Mouse (Mus musculus) retina, adult 2 months (tissue): Measurements from ENCODE around the gene Mei1.

Experiments
- DNase-seq: peaks from one replicate; pipeline ENCODE4 v3.0.0-alpha.2; 2012; ENCODE audit warnings: low read depth, low spot score

Gene Mei1

GRCm38 (mm10) chr15:82069898-82070297 lies at the start of gene Mei1:
Mei1 (plus strand) TSS chr15:82069996.
- no peak for DNase-seq

GRCm38 (mm10) chr15:82022535-82023088 lies 47.2 kb upstream of the Mei1 start:
- no peak for DNase-seq

GRCm38 (mm10) chr15:82023965-82024635 lies 45.7 kb upstream of the Mei1 start:
- no peak for DNase-seq

GRCm38 (mm10) chr15:82027276-82027675 lies 42.5 kb upstream of the Mei1 start:
- DNase-seq: no peak

DNA sequence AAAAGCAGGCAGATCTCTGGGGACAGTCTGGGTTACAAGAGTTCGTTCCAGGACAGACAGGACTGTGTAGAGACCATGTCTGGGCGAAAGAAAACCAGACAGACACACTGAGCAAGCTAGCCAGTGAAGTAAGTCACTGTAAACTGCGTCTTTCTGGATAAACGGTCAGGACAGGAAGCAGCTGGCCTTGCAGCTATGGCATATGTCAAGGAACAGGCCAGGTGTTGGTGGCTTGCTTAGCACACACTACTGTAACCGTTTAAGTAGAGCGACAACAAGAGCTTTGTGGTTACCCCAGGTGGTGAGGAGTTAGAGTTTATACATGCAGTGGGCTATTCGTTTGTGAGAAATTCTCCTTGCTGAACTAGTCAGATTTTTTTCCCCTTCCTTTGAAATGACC lies 42.1 kb upstream of the Mei1 start:
- no peak for DNase-seq

- no peak for DNase-seq
Measured at GRCm38 (mm10) chr15:82032386-82032785, 37.4 kb upstream of the Mei1 start.

GRCm38 (mm10) chr15:82033762-82034161 lies 36.0 kb upstream of the Mei1 start, which contains the start of gene Desi1:
Desi1 (minus strand) TSS chr15:82033862.
- no peak for DNase-seq

- DNase-seq: no peak
Measured at GRCm38 (mm10) chr15:82035904-82036689, 33.7 kb upstream of the Mei1 start.

- DNase-seq: peak; percentile 23
Measured at GRCm38 (mm10) chr15:82040650-82041049, 29.1 kb upstream of the Mei1 start.

- no peak for DNase-seq
Measured at GRCm38 (mm10) chr15:82044166-82044784, 25.5 kb upstream of the Mei1 start.

DNA sequence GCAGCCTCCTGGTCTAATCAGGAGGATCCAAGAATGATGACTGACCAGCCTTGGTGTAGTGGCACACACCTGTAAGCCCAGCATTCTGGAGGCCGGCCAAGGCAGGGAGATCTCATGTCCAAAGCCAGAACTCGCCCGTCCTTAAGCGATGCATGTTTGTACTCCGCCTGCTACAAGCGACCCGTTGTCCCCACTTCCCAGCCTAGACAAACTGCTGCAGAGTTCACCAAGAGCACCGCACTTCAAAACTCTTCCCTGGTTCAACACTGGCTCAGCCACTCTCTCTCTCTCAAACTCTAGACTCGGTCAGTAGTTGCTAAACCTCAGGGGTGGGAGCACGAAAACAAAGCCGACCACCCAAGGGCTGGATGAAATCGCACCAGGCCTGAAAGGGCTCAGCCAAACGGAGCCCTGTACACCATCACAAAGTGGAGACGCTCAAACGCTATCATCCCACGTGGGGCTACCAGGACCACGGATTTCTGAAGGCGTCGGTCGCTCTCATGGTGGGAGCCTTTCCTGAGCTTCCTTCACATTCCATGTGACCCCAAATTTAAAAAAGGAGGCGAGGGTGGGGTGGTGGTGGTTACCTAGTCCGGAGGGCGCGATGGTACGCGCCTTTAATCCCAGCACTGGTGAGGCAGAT lies 23.4 kb upstream of the Mei1 start:
- DNase-seq: no peak

DNA sequence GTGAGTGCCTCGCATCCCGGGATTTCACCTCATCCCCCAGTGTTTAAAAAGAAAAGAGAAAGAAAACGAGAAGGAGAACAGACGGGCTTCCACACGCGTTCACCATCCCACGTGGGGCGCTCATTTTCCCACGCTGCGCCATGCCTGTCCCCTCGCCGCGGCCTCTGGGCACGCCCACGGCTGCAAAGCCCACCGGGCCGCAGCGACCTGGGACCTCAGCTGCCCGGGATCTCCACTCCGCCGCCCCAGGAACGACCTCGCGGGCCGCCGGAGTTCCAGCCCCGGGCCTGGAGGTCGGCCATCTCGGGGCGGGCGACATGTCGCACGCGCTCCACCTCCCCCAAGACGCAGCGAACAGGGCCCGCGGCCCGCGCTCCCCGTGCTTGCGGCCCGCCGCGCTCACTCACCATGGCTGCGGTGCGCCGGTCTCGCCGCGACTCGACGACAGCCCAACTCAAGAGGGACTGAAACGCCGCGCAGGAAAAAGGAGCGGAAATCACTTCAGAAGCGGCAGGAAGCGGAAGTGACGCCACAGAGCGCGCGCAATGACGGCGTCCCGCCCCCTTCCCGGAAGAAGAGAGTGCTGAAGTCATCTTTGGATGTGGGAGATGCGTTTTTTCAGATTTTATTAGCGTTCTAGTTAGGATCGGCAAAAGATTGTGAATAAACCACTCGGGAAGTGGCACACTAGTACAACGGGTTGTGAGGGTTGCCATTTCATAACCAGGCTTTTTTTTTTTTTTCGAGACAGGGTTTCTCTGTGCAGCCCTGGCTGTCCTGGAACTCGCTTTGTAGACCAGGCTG lies 22.5 kb upstream of the Mei1 start, which contains the start of gene Snu13:
TSS of gene Snu13 (minus strand) at position 519 of the 804 bp plus-strand sequence.
- peak; percentile 72 for DNase-seq

GRCm38 (mm10) chr15:82052544-82052943 lies 17.3 kb upstream of the Mei1 start:
- no peak for DNase-seq

DNA sequence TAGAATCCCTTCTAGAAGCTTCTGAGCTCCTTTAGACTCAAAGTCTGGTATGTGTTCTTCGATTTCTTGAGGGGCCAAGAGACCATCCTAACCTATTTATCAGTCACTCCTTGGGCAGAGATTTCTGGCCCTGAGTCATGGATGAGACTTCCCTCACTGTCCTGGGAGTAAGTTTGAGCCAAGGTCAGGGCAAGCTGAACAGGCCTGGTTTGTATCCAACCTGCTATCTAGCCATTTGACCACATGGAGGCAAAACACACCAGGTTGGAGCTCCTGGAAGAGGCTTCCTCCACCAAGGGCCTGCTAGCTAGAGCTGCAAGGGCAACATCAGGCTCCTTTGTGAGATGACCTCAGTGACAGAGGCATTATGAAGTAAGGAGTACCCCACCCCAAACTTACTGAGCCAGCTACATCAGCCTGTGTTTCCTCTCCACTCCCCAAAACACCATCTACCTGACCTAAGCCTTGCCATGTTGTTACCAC lies 11.0 kb upstream of the Mei1 start, which contains the start of gene 4930407I10Rik:
TSS of gene 4930407I10Rik (plus strand) at position 433 of the 483 bp plus-strand sequence.
- no peak for DNase-seq

DNA sequence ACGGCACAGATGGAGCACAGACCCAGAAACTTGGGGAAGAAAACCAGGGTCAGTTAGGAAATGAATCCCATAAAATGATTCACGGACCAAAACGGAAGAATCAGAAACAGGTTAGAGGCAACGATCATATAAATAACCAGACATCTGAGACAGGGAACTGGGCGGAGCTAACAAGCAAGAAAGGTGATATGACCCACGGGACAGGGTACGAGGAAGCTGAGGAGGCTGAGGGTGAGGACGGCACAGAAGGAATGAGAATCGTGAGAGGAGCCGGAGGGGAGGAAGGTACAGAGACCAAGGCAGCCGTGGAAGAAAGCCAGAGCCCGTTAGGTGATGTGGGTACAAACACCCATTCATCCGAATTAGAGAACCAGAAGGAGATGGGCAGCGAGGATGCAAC lies 5.9 kb upstream of the Mei1 start:
- DNase-seq: no peak

GRCm38 (mm10) chr15:82065511-82065910 lies 4.3 kb upstream of the Mei1 start:
- DNase-seq: peak; percentile 61

DNA sequence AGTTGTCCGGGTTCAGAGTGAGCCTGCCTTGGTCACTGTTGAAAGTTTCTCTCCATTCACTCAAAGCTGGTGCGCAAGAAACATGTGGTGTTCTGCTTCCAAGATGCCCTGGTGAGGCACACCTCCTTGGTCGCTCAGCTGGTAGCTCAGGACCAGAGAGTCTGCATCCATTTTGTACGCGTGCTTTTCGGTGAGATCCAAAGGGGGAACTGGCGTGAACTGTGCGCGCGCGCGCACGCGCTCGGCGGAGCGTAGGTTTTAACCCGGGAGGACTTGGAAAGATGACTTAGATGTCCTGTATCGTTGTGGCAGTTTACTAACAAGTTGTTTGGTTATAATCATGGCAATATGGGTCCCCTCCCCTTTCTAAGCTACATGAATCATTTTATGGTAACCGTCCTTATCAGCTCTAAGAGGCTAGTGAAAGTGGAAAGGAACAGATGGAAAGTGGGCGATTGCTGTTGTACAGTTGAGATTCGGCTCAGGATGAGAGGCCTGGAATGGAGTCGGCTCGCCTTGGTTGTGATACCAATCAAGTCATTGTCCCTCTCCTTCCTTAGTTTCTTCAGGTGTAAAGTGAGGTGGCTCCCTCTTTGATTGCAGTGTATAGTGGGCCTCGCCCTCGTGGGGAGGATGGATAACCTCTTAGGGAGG lies 2.1 kb downstream of the Mei1 start:
- no peak for DNase-seq

DNA sequence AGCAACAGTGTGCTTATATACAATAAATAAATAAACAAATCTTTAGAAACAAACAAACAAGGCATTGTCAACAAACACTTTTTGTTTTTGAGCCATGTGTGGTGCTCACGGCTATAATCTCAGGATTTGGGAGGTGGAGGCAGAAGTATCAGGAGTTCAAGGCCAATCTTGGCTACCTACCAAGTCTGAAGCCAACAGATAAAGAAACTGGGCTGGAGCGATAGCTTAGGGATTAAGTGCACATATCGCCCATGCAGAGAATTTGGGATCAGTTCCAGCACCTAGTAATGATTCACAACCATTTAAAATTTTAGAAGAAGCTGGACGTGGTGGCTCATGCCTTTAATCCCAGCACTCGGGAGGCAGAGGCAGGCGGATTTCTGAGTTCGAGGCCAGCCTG lies 3.7 kb downstream of the Mei1 start:
- no peak for DNase-seq

GRCm38 (mm10) chr15:82079883-82080282 lies 10.1 kb downstream of the Mei1 start:
- DNase-seq: no peak

GRCm38 (mm10) chr15:82081161-82081560 lies 11.4 kb downstream of the Mei1 start:
- DNase-seq: peak; percentile 9
